Mouse (Mus musculus) liver, postnatal 0 days (tissue): ENCODE data around the gene Myt1l.

Experiments
- CTCF ChIP-seq: sonication (generic); IDR thresholded peaks from 2 replicates; pipeline ENCODE4 v1.5.1; 2016; ENCODE audit warnings: antibody characterized with exemption, low read depth
- EP300 ChIP-seq: IDR thresholded peaks from 2 replicates; pipeline ENCODE4 v1.6.1; 2016; ENCODE audit warnings: antibody characterized with exemption, low read depth, mild to moderate bottlenecking

- TF ChIP-seq EP300: no peak
- no peak for TF ChIP-seq CTCF
Observed at GRCm38 (mm10) chr12:29640201-29640600, 112.0 kb downstream of the Myt1l start.
